Mouse (Mus musculus): ENCODE results near the gene Phactr1.

GRCm38 (mm10) chr13:42899611-42900010 is 219.2 kb downstream of the Phactr1 start:
- TF ChIP-seq POLR2A (IDR thresholded peaks at IDR 0.05; ENCODE audit: control insufficient read depth in 1 of 2, insufficient read depth in 1 of 2, low read depth in 1 of 2, low read length in 2 of 2, poor library complexity in 1 of 2) (no peak), USF1 (IDR thresholded peaks at IDR 0.05; ENCODE audit: low read depth, low read length) (no peak), CTCF (IDR thresholded peaks at IDR 0.05 in 2 of 3, conservative IDR thresholded peaks at IDR 0.05 in 1 of 3; ENCODE audit: control insufficient read depth in 1 of 3, insufficient read depth in 1 of 3, low read depth in 2 of 3, low read length in 3 of 3, poor library complexity in 1 of 3, severe bottlenecking in 1 of 3) (no peak), KAT2A (conservative IDR thresholded peaks at IDR 0.05; ENCODE audit: low read depth, low read length) (no peak), GATA1 (IDR thresholded peaks at IDR 0.05; ENCODE audit: low read depth, low read length) (no peak), HCFC1 (IDR thresholded peaks at IDR 0.05; ENCODE audit: low read depth, low read length) (no peak), ZC3H11A (IDR thresholded peaks at IDR 0.05; ENCODE audit: low read depth, low read length) (no peak), MEF2A (IDR thresholded peaks at IDR 0.05; ENCODE audit: extremely low read depth, insufficient replicate concordance, low read depth, low read length, poor library complexity, severe bottlenecking) (no peak), ZKSCAN1 (IDR thresholded peaks at IDR 0.05; ENCODE audit: low read depth, low read length) (no peak), MXI1 (IDR thresholded peaks at IDR 0.05; ENCODE audit: low read depth, low read length) (no peak), E2F4 (IDR thresholded peaks at IDR 0.05; ENCODE audit: borderline replicate concordance, low read depth, low read length) (no peak)
